Mouse (Mus musculus): ENCODE data around the gene Arl5c. TPM values are rescaled to one million over a fixed set of nuclear protein-coding genes. Genes with fewer than 3 reads are reported as not detected.

The Arl5c gene
- polyA plus RNA-seq, 1 experiment from 2014 or later, result 12.4 TPM

- no peak for DNase-seq (ENCODE audit: low spot score)
- no peaks in the 10 kb centered on the region for H3K9me3 ChIP-seq (replicated peaks)
- H3K4me1 ChIP-seq, result peaks cover 58% of the 10 kb centered on the region
- WGBS, result 77% methylated on average over 7 of the region's 7 CpGs
- peaks cover 83% of the 10 kb centered on the region for H3K27me3 ChIP-seq (ENCODE audit: low read depth, poor library complexity, severe bottlenecking)
- H3K4me3 ChIP-seq, result no peak overlapping the region
- H3K36me3 ChIP-seq, result 0 out of 2 replicates have a peak, but pooled peaks cover 1% of the 10 kb centered on the region
- H3K27ac ChIP-seq, result no peak overlapping the region
These were observed 3.1 kb upstream of the Arl5c start for GRCm38 (mm10) chr11:97998898-97999608.

GRCm38 (mm10) chr11:97998074-97998793 is 2.3 kb upstream of the Arl5c start:
- H3K36me3 ChIP-seq, result no peaks in the 10 kb centered on the region
- 80% methylated on average over 11 of the region's 11 CpGs for WGBS
- peaks cover 50% of the 10 kb centered on the region for H3K4me1 ChIP-seq
- H3K27ac ChIP-seq, result no peak overlapping the region
- no peak overlapping the region for H3K4me3 ChIP-seq
- H3K9me3 ChIP-seq (replicated peaks), result no peaks in the 10 kb centered on the region
- peaks cover 79% of the 10 kb centered on the region for H3K27me3 ChIP-seq (ENCODE audit: low read depth, poor library complexity, severe bottlenecking)
- no peak for DNase-seq (ENCODE audit: low spot score)

- H3K27me3 ChIP-seq (ENCODE audit: low read depth, poor library complexity, severe bottlenecking), result peaks cover 71% of the 10 kb centered on the region
- H3K27ac ChIP-seq, result no peak overlapping the region
- DNase-seq (ENCODE audit: low spot score), result no peak
- no peak overlapping the region for H3K4me3 ChIP-seq
- no peaks in the 10 kb centered on the region for H3K9me3 ChIP-seq (replicated peaks)
- WGBS, result 83% methylated on average over 8 of the region's 8 CpGs
- peaks cover 42% of the 10 kb centered on the region for H3K4me1 ChIP-seq
- no peaks in the 10 kb centered on the region for H3K36me3 ChIP-seq
These were observed 1.5 kb upstream of the Arl5c start for GRCm38 (mm10) chr11:97997387-97997960.

- peaks cover 63% of the 10 kb centered on the region for H3K27me3 ChIP-seq (ENCODE audit: low read depth, poor library complexity, severe bottlenecking)
These were observed 710 bp upstream of the Arl5c start for GRCm38 (mm10) chr11:97996691-97997090.

GRCm38 (mm10) chr11:97994539-97995100 is 1.4 kb downstream of the Arl5c start:
- H3K9me3 ChIP-seq (replicated peaks), result no peaks in the 10 kb centered on the region
- H3K4me3 ChIP-seq, result peak overlapping the region; percentile 52
- no peak overlapping the region for H3K27ac ChIP-seq
- H3K27me3 ChIP-seq (ENCODE audit: low read depth, poor library complexity, severe bottlenecking), result peaks cover 53% of the 10 kb centered on the region
- DNase-seq (ENCODE audit: low spot score), result peak; percentile 83
- 4% methylated on average over 13 of the region's 13 CpGs for WGBS
- no peaks in the 10 kb centered on the region for H3K36me3 ChIP-seq
- H3K4me1 ChIP-seq, result peaks cover 30% of the 10 kb centered on the region

More at GRCm38 (mm10) chr11:97996691-97997090, 710 bp upstream of the Arl5c start:
- peaks cover 35% of the 10 kb centered on the region for H3K4me1 ChIP-seq
- DNase-seq (ENCODE audit: low spot score), result no peak
- no peak overlapping the region for H3K27ac ChIP-seq
- 63% methylated on average over 1 of the region's 1 CpGs for WGBS
- no peak overlapping the region for H3K4me3 ChIP-seq
- H3K9me3 ChIP-seq (replicated peaks), result no peaks in the 10 kb centered on the region
- no peaks in the 10 kb centered on the region for H3K36me3 ChIP-seq

GRCm38 (mm10) chr11:97988530-97989096 is 7.4 kb downstream of the Arl5c start:
- WGBS, result under 1% methylated on average over 26 of the region's 26 CpGs
- H3K36me3 ChIP-seq, result no peaks in the 10 kb centered on the region
- H3K27ac ChIP-seq, result peak overlapping the region; percentile 85
- DNase-seq (ENCODE audit: low spot score), result peak; percentile 89
- no peaks in the 10 kb centered on the region for H3K9me3 ChIP-seq (replicated peaks)
- H3K27me3 ChIP-seq (ENCODE audit: low read depth, poor library complexity, severe bottlenecking), result peaks cover 47% of the 10 kb centered on the region
- peak overlapping the region; percentile 94 for H3K4me3 ChIP-seq
- H3K4me1 ChIP-seq, result peaks cover 33% of the 10 kb centered on the region

- no peaks in the 10 kb centered on the region for H3K9me3 ChIP-seq (replicated peaks)
- peaks cover 55% of the 10 kb centered on the region for H3K27me3 ChIP-seq (ENCODE audit: low read depth, poor library complexity, severe bottlenecking)
- H3K4me3 ChIP-seq, result peak overlapping the region; percentile 94
- H3K4me1 ChIP-seq, result peaks cover 33% of the 10 kb centered on the region
- peak; percentile 93 for DNase-seq (ENCODE audit: low spot score)
- no peaks in the 10 kb centered on the region for H3K36me3 ChIP-seq
- WGBS, result under 1% methylated on average over 42 of the region's 42 CpGs
- peak overlapping the region; percentile 85 for H3K27ac ChIP-seq
These were observed 8.1 kb downstream of the Arl5c start for GRCm38 (mm10) chr11:97987551-97988526.

- H3K36me3 ChIP-seq, result no peaks in the 10 kb centered on the region
- 29% methylated on average over 16 of the region's 17 CpGs for WGBS
- H3K9me3 ChIP-seq (replicated peaks), result no peaks in the 10 kb centered on the region
- H3K27me3 ChIP-seq (ENCODE audit: low read depth, poor library complexity, severe bottlenecking), result peaks cover 57% of the 10 kb centered on the region
- peak overlapping the region; percentile 54 for H3K27ac ChIP-seq
- peaks cover 33% of the 10 kb centered on the region for H3K4me1 ChIP-seq
- H3K4me3 ChIP-seq, result peak overlapping the region; percentile 94
- DNase-seq (ENCODE audit: low spot score), result peak; percentile 38
These were observed 9.1 kb downstream of the Arl5c start for GRCm38 (mm10) chr11:97986738-97987465.

GRCm38 (mm10) chr11:97985727-97986677 is 10.0 kb downstream of the Arl5c start, which contains the start of gene Plxdc1:
Plxdc1 (minus strand) TSS chr11:97986444.
- Histone ChIP-seq H3K27ac (peak within 1 kb of the TSS; percentile 54), H3K4me3 (peak within 1 kb of the TSS; percentile 94), H3K27me3 (ENCODE audit: low read depth, poor library complexity, severe bottlenecking) (peaks cover 57% of the 10 kb centered on the region), H3K4me1 (peaks cover 41% of the 10 kb centered on the region), H3K9me3 (replicated peaks) (no peaks in the 10 kb centered on the region), H3K36me3 (no peaks in the 10 kb centered on the region)
- 3% methylated on average over 71 of the region's 74 CpGs for WGBS
- peak; percentile 63 for DNase-seq (ENCODE audit: low spot score)

- H3K27me3 ChIP-seq (ENCODE audit: low read depth, poor library complexity, severe bottlenecking), result peaks cover 47% of the 10 kb centered on the region
- DNase-seq (ENCODE audit: low spot score), result no peak
- H3K27ac ChIP-seq, result no peak overlapping the region
- no peaks in the 10 kb centered on the region for H3K9me3 ChIP-seq (replicated peaks)
- H3K36me3 ChIP-seq, result no peaks in the 10 kb centered on the region
- 84% methylated on average over 1 of the region's 1 CpGs for WGBS
- no peak overlapping the region for H3K4me3 ChIP-seq
- peaks cover 39% of the 10 kb centered on the region for H3K4me1 ChIP-seq
These were observed 12.0 kb downstream of the Arl5c start for GRCm38 (mm10) chr11:97983983-97984382.

Measured in limb, embryonic 10.5 days (tissue).